Mouse (Mus musculus): ENCODE measurements at regions not wholly inside any gene's neighbourhood (a gene's known extent, or its start where the extent isn't known, plus 50 kb on each side); places are given as distances from the start of the nearest gene placed in this dataset.

DNA sequence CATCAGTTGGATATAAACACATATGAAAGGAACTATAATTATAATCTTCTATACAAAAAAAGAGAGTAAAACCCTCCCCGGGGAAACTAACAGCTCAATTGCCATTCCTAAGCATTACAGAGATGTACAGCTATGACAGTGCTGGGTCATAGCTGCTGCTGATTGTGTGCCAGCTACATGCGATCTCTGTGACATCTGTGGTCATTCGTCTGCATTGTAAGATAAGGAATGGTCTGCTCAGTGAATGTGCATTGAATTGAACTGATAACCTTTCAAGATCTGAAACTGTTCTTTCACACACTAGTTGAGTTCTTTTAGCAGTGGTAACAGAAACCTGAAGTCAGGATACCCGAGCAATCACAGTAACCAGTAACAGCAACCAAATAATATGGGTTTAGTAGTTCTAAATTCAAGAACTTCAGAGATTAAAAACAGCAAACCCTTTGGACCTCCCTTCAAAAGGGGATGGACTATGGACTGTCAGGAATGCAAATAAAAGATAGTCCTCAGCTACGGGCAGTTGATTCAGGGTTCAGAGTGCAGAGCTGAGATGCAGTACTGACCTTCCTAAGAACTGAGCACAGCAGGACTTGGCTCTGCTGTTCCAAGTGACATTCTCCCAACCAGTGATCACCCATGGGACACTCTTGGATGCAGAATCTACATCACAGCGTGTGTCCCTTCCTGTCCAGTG is 295.7 kb downstream of the Cd47 start:
- DNase-seq (ENCODE audit: low spot score), result no peak

DNA sequence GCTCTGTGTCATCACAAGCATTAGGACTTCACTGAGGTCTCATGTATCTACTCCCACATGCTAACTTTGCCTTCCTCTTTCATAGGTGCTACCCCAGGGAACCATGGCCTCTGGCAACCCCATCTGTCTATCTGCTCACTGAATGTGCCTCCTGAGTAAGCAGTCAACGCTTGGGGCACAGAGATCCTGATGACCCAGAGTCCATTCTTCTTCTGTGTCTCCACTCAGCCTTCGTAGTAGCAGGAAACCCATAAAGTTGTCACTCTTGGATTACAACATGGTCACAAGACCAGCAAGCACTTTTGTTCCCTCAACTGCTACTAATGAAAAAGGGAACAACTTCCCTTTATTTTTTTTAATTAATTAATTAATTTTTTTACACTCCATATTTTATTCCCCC is 296.2 kb downstream of the Cd47 start:
- no peak for DNase-seq (ENCODE audit: low spot score)

DNA sequence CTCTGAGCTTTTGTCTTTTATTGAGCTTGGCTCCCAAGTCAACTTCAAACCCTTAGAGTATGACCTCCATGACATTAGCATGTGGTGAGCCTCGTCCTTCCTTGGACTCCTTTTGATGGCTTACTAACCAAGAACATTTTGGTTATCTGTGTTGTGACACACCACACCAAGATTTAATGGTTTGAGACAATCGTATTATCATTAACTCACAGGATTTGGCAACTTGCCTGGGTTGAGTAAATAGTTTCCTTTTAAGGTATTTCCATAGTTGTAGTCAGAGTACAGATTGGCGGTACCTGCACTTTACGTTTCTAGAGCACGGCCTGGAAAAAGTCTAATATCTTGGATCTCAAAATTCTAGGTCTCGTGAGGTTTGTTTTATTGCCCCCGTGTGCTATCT is 303.0 kb downstream of the Cd47 start:
- DNase-seq (ENCODE audit: low spot score), result no peak

DNA sequence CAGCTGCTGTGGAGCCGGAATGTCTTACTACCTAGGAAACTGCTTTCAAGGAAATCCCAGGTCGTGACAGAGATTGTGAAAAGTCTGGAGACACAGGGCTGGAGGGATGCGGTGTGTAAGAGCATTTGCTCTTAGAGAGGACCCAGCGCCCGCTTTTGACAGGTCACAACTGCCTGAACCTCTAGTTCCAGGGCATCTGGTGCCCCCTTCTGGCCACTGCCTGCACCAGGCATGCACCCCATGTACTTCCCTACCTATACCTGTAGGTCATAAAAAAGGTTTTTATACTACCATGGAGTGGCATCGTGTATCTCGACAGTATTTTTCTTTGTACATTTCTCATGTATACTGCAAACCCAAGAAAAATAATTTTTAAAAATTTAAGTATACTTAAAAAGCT is 314.0 kb downstream of the Bbx start:
- no peak for DNase-seq (ENCODE audit: low spot score)

DNA sequence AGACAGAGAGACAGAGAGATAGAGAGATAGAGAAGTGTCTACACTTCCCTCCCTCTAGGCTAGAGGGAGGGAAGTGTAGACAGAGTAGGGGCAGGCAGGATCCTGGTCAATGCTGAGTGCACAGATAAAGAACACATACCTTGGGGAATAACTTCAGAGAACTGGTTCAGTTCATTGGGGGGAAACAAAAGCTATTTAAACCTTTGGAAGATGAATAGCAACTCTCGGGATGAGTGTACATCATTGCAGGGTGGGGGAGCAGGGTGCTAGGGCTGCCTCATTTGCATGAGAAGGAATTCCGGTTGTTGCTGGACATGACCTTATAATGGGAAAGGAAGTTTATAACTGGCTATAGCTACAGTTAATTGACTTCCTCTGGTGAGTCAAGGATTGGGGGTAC is 309.7 kb downstream of the Bbx start:
- DNase-seq (ENCODE audit: low spot score), result no peak

DNA sequence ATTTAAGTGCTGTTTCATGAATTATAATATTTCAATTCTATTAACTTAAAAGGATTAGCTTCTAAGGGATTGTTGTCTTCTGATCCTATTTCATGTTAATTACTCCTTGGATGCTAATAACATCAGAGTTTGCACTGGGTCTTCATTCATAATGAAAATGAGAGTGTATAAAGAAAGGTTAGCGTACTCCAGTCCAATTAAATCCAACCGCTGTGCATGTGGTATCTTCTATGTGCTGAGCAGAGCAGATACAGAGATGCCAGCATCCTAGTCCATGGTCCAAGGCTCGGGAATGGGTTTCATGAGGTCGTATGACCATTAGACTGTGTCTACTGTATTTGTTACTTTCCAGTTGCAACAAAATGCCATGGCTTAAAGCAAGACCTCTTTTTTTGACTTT is 307.5 kb downstream of the Bbx start:
- no peak for DNase-seq (ENCODE audit: low spot score)

DNA sequence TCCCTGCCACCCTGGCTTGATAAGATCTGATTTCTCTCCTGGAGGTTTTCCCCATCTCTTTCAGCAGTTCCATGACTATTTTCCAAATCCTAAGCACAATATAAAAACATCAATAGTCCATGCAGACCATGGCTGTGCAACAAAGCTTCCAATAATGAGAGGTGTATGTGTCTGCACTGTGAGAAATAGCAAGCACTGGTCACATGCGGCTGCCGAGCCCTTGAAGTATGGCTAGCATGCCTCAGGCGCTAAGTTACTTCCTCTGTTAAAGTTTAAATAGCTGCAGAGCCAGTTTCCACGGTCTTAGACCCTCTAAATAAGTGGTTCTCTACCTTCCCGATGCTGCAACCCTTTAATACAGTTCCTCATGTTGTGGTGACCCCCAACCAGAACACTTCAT is 306.6 kb downstream of the Bbx start:
- DNase-seq (ENCODE audit: low spot score), result no peak

DNA sequence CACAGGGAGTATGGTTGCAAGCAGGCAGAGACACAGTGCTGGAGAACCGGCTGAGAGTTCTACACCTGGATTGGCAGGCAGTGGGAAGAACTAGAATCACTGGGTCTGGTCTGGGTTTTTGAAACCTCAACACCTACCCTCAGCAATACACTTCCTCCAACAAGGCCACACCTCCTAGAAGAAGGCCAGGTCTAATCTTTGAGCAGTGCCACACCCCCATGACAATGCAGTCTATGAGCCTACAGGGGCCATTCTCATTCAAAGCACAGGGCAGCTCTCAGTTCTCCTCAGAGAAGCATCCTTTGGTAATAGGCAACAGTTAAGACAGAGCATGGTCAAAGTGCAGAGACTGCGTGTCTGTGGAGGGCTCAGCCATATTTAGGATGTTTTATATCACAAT is 300.8 kb downstream of the Bbx start:
- no peak for DNase-seq (ENCODE audit: low spot score)
